Mouse (Mus musculus) spleen, postnatal 10 days (tissue): ENCODE data around the gene Slc4a1ap.

Experiments used
- DNase-seq, 2 experiments: peaks; one replicate each; pipeline ENCODE4 v3.0.0; 2021 to 2022; ENCODE audit warnings: low spot score in 2 of 2

Gene Slc4a1ap

GRCm38 (mm10) chr5:31567951-31568657 is 41.3 kb downstream of the Slc4a1ap start:
- no peak for DNase-seq

GRCm38 (mm10) chr5:31571023-31571608 is 44.3 kb downstream of the Slc4a1ap start:
- peak in 1 of 2 experiments; percentile 29 for DNase-seq

GRCm38 (mm10) chr5:31573722-31574121 is 46.9 kb downstream of the Slc4a1ap start:
- DNase-seq, result no peak

GRCm38 (mm10) chr5:31576539-31576975 is 49.8 kb downstream of the Slc4a1ap start:
- no peak for DNase-seq

GRCm38 (mm10) chr5:31581263-31581662 is 54.5 kb downstream of the Slc4a1ap start:
- DNase-seq, result no peak

- DNase-seq, result no peak
Observed at GRCm38 (mm10) chr5:31581932-31582331, 55.1 kb downstream of the Slc4a1ap start.

GRCm38 (mm10) chr5:31583261-31583660 is 56.5 kb downstream of the Slc4a1ap start:
- no peak for DNase-seq

GRCm38 (mm10) chr5:31585526-31585925 is 58.7 kb downstream of the Slc4a1ap start:
- no peak for DNase-seq

GRCm38 (mm10) chr5:31588016-31588415 is 61.2 kb downstream of the Slc4a1ap start:
- no peak for DNase-seq

GRCm38 (mm10) chr5:31588672-31589071 is 61.9 kb downstream of the Slc4a1ap start:
- peak in 1 of 2 experiments; percentile 31 for DNase-seq

- DNase-seq, result no peak
Observed at GRCm38 (mm10) chr5:31589711-31590319, 63.0 kb downstream of the Slc4a1ap start.

- no peak for DNase-seq
Observed at GRCm38 (mm10) chr5:31591122-31591521, 64.3 kb downstream of the Slc4a1ap start.

- DNase-seq, result no peak
Observed at GRCm38 (mm10) chr5:31595868-31596267, 69.1 kb downstream of the Slc4a1ap start.

GRCm38 (mm10) chr5:31596481-31597429 is 70.0 kb downstream of the Slc4a1ap start, which contains the start of gene Mrpl33:
Gene Mrpl33, plus strand, starts transcription at chr5:31596935.
- DNase-seq, result peak; percentile 18 to 60

GRCm38 (mm10) chr5:31597430-31597944 is 70.7 kb downstream of the Slc4a1ap start:
- no peak for DNase-seq

- no peak for DNase-seq
Observed at GRCm38 (mm10) chr5:31598121-31598520, 71.3 kb downstream of the Slc4a1ap start.

GRCm38 (mm10) chr5:31598579-31598978 is 71.8 kb downstream of the Slc4a1ap start:
- DNase-seq, result peak in 1 of 2 experiments; percentile 50

GRCm38 (mm10) chr5:31599161-31599560 is 72.4 kb downstream of the Slc4a1ap start:
- no peak for DNase-seq

- DNase-seq, result no peak
Observed at GRCm38 (mm10) chr5:31601162-31601722, 74.4 kb downstream of the Slc4a1ap start.

GRCm38 (mm10) chr5:31602377-31602776 is 75.6 kb downstream of the Slc4a1ap start:
- peak; percentile 11 to 59 for DNase-seq

GRCm38 (mm10) chr5:31603766-31604165 is 77.0 kb downstream of the Slc4a1ap start:
- DNase-seq, result no peak
